Mouse (Mus musculus): ENCODE data around the gene Flt1. TPM values are rescaled to one million over a fixed set of nuclear protein-coding genes. Genes with fewer than 3 reads are reported as not detected.

Gene Flt1
- total RNA-seq, 2 experiments from 2014 or later = 72.0 to 79.5 TPM

GRCm38 (mm10) chr5:147551879-147552627 is 173.8 kb downstream of the Flt1 start:
- no peak for DNase-seq

- DNase-seq = no peak
These were observed 176.6 kb downstream of the Flt1 start for GRCm38 (mm10) chr5:147549016-147549755.

GRCm38 (mm10) chr5:147545731-147546241 is 180.0 kb downstream of the Flt1 start:
- no peak for DNase-seq

DNA sequence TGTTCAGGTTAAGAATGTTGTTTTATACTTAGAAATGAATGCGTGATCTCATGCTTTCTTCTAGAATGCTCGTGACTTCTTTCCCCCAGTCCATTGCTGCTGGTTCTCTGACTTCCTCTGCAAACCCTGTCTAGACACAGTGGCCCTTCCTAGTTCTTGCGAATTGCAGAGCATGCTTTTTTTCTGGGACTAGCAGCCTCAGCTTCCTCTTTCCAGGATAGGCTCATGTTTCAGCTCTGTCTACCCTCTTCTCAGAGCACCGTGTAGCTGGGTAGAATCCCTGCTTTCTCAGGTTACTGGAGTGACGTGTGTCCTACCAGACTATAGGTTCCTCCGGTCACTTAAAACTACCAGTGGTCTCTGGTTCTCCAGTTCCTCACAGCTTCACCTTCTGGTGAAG is 183.5 kb downstream of the Flt1 start:
- peak in 1 of 2 experiments; percentile 28 for DNase-seq

DNA sequence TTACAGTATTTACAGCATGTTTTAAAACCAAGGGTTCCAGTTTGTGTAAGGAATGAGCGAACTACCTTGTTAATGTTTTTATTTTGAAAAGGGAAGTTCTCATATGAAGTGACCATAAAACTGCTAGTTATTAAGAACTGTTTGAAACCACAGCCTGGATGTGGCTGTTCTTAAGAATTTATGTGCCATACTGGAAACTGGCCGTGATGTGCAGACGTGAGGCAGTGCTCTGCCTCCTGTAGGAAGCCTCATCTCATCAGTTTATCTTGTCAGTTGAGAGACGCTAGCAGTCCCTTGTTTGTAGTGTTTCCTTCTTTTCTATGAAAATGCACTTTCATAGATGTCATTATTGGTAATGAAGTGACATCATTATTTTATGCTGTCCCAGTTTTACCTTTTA is 186.0 kb downstream of the Flt1 start:
- DNase-seq = no peak

GRCm38 (mm10) chr5:147539409-147539808 is 186.4 kb downstream of the Flt1 start:
- DNase-seq = no peak

DNA sequence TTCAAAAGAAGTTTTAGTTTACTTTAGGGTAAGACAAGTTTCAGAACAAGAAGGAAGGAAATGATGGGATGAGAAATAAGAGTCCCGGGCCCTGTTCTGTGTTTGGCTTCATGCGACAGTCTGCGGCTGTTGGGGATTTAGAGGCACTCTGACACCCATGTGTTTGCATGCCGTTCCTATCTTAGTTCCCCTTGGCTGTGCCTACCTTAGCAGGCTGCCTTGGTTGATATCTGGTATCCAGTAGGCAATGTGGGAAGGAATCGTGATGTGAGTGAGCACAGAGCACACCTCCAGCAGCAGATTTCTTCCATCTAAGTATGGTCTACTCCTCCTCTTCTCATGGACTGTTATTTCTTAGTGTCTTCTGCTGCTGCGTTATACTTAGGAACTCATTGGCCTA is 193.8 kb downstream of the Flt1 start:
- DNase-seq = no peak

GRCm38 (mm10) chr5:147527788-147528187 is 198.0 kb downstream of the Flt1 start:
- DNase-seq = no peak

GRCm38 (mm10) chr5:147527006-147527405 is 198.8 kb downstream of the Flt1 start:
- no peak for DNase-seq

Other genes with a start within 250 kb of the Flt1 start
- 100 to 1,000 TPM; 171 to 202 TPM for gene Pomp, start 134.4 kb upstream of the Flt1 start, total RNA-seq (2021)
- 10 to 100 TPM in 1 of 2 experiments, 1 to 10 TPM in 1; 8.2 to 10.9 TPM for gene Slc46a3, start 168.8 kb upstream of the Flt1 start, total RNA-seq (2021)
- 10 to 100 TPM; 82.2 to 93.8 TPM for gene Mtus2, start 231.3 kb upstream of the Flt1 start, total RNA-seq (2021)